Mouse (Mus musculus): ENCODE results near the gene Ift172.
A peak's percentile ranks its signal among the peaks of the same experiment; 100 is the strongest.
"Not testable (repeated sequence)": the region's sequence is repeated elsewhere in the genome, so short reads cannot be mapped to it uniquely, and the experiment has no call there.

Ift172 gene

GRCm38 (mm10) chr5:31218294-31218693, 72.6 kb downstream of the Ift172 start:
- DNase-seq (ENCODE audit: low read depth, low spot score): peak; percentile 71

- DNase-seq (ENCODE audit: low read depth, low spot score): not testable (repeated sequence)
These were observed 74.4 kb downstream of the Ift172 start for GRCm38 (mm10) chr5:31216554-31216953.

GRCm38 (mm10) chr5:31204421-31204820, 86.5 kb downstream of the Ift172 start:
- DNase-seq (ENCODE audit: low read depth, low spot score): no peak

GRCm38 (mm10) chr5:31203866-31204265, 87.0 kb downstream of the Ift172 start:
- DNase-seq (ENCODE audit: low read depth, low spot score): no peak
